Mouse (Mus musculus) ES-Bruce4 (cell line): ENCODE data around the gene Adcy1.

Experiments used
- CTCF ChIP-seq: IDR thresholded peaks from one replicate; pipeline ENCODE4 v1.8.1; 2011; ENCODE audit warnings: low read depth, low read length
- POLR2A ChIP-seq: IDR thresholded peaks from one replicate; pipeline ENCODE4 v1.8.1; 2011; ENCODE audit warnings: low read length; ENCODE audit not compliant: insufficient read depth

GRCm38 (mm10) chr11:7195312-7195685 is 132.0 kb downstream of the Adcy1 start:
- no peak for TF ChIP-seq POLR2A
- TF ChIP-seq CTCF: no peak
